Mouse (Mus musculus) E14TG2a.4 (cell line): ENCODE results near the gene Olfr56.

Experiments used
- H3K27me3 ChIP-seq: 2 replicates; pipeline ENCODE4 v1.6.1; 2014; ENCODE audit warnings: low read length, control low read depth; ENCODE audit not compliant: insufficient read depth
- H3K36me3 ChIP-seq: 2 replicates; pipeline ENCODE4 v1.6.1; 2014; ENCODE audit warnings: low read length, control low read depth; ENCODE audit not compliant: insufficient read depth
- H3K4me1 ChIP-seq: replicated peaks from 2 replicates; pipeline ENCODE4 v1.6.1; 2014; ENCODE audit warnings: low read depth, low read length, control low read depth
- H3K4me3 ChIP-seq: replicated peaks from 2 replicates; pipeline ENCODE4 v1.5.1; 2014; ENCODE audit warnings: mild to moderate bottlenecking, low read length
- H3K9me3 ChIP-seq: 2 replicates; pipeline ENCODE4 v1.6.1; 2014; ENCODE audit warnings: low read length, control low read depth
- CTCF ChIP-seq: conservative IDR thresholded peaks from 2 replicates; pipeline ENCODE4 v1.5.1; 2014; ENCODE audit warnings: low read length
- NANOG ChIP-seq: IDR thresholded peaks from 2 replicates; pipeline ENCODE4 v1.6.1; 2014; ENCODE audit warnings: borderline replicate concordance, low read length, mixed read lengths
- POU5F1 ChIP-seq: IDR thresholded peaks from 2 replicates; pipeline ENCODE4 v1.6.1; 2014; ENCODE audit warnings: low read length, borderline replicate concordance

Gene Olfr56

GRCm38 (mm10) chr11:49105752-49106151 is 127.1 kb downstream of the Olfr56 start:
- Histone ChIP-seq H3K4me1 (peaks cover 24% of the 10 kb centered on the region), H3K9me3 (no peaks in the 10 kb centered on the region), H3K27me3 (no peaks in the 10 kb centered on the region), H3K36me3 (no peaks in the 10 kb centered on the region), H3K4me3 (no peak overlapping the region)
- TF ChIP-seq CTCF = no peak
- TF ChIP-seq NANOG = no peak
- TF ChIP-seq POU5F1 = no peak

GRCm38 (mm10) chr11:49107650-49108537 is 129.2 kb downstream of the Olfr56 start:
- no peak for TF ChIP-seq NANOG
- TF ChIP-seq POU5F1 = no peak
- no peak for TF ChIP-seq CTCF
- H3K36me3 ChIP-seq = no peaks in the 10 kb centered on the region
- H3K27me3 ChIP-seq = no peaks in the 10 kb centered on the region; the same call in 1 of the 2 replicates
- no peaks in the 10 kb centered on the region for H3K9me3 ChIP-seq
- peaks cover 3% of the 10 kb centered on the region for H3K4me1 ChIP-seq
- no peak overlapping the region for H3K4me3 ChIP-seq

- Histone ChIP-seq H3K4me1 (no peaks in the 10 kb centered on the region), H3K9me3 (no peaks in the 10 kb centered on the region), H3K4me3 (no peak overlapping the region), H3K27me3 (no peaks in the 10 kb centered on the region; the same call in 1 of the 2 replicates), H3K36me3 (no peaks in the 10 kb centered on the region)
- TF ChIP-seq CTCF (peak; percentile 41), NANOG (no peak)
These were observed 130.1 kb downstream of the Olfr56 start for GRCm38 (mm10) chr11:49108833-49109232.

- H3K9me3 ChIP-seq = no peaks in the 10 kb centered on the region
- no peak overlapping the region for H3K4me3 ChIP-seq
- no peaks in the 10 kb centered on the region for H3K4me1 ChIP-seq
- no peak for TF ChIP-seq POU5F1
- TF ChIP-seq NANOG = no peak
- no peak for TF ChIP-seq CTCF
- H3K27me3 ChIP-seq = no peaks in the 10 kb centered on the region; the same call in 1 of the 2 replicates
- no peaks in the 10 kb centered on the region for H3K36me3 ChIP-seq
These were observed 132.3 kb downstream of the Olfr56 start for GRCm38 (mm10) chr11:49111000-49111399.

- TF ChIP-seq POU5F1 (no peak), CTCF (no peak), NANOG (no peak)
- no peaks in the 10 kb centered on the region for H3K9me3 ChIP-seq
- no peaks in the 10 kb centered on the region for H3K36me3 ChIP-seq
- H3K4me1 ChIP-seq = no peaks in the 10 kb centered on the region
- peaks cover 2% of the 10 kb centered on the region; the same call in 1 of the 2 replicates for H3K27me3 ChIP-seq
- no peak overlapping the region for H3K4me3 ChIP-seq
These were observed 134.0 kb downstream of the Olfr56 start for GRCm38 (mm10) chr11:49112624-49113219.

- Histone ChIP-seq H3K4me3 (no peak overlapping the region), H3K36me3 (no peaks in the 10 kb centered on the region), H3K4me1 (no peaks in the 10 kb centered on the region), H3K9me3 (no peaks in the 10 kb centered on the region), H3K27me3 (peaks cover 2% of the 10 kb centered on the region; the same call in 1 of the 2 replicates)
- no peak for TF ChIP-seq NANOG
- TF ChIP-seq CTCF = no peak
- TF ChIP-seq POU5F1 = no peak
These were observed 135.5 kb downstream of the Olfr56 start for GRCm38 (mm10) chr11:49114158-49114557.

GRCm38 (mm10) chr11:49114774-49115173 is 136.1 kb downstream of the Olfr56 start, which contains the start of gene Olfr1396:
TSS of gene Olfr1396 (minus strand) at chr11:49114874.
- peaks cover 2% of the 10 kb centered on the region; the same call in 1 of the 2 replicates for H3K27me3 ChIP-seq
- H3K9me3 ChIP-seq = no peaks in the 10 kb centered on the region
- H3K4me1 ChIP-seq = no peaks in the 10 kb centered on the region
- H3K36me3 ChIP-seq = no peaks in the 10 kb centered on the region
- H3K4me3 ChIP-seq = no peak within 1 kb of the TSS
- TF ChIP-seq CTCF (no peak), NANOG (no peak), POU5F1 (no peak)

GRCm38 (mm10) chr11:49119635-49120034 is 140.9 kb downstream of the Olfr56 start:
- H3K4me3 ChIP-seq = no peak overlapping the region
- 0 out of 2 replicates have a peak, but pooled peaks cover 2% of the 10 kb centered on the region for H3K27me3 ChIP-seq

More at GRCm38 (mm10) chr11:49119635-49120034, 140.9 kb downstream of the Olfr56 start:
- Histone ChIP-seq H3K36me3 (no peaks in the 10 kb centered on the region), H3K4me1 (no peaks in the 10 kb centered on the region), H3K9me3 (no peaks in the 10 kb centered on the region)
- no peak for TF ChIP-seq CTCF
- no peak for TF ChIP-seq NANOG
- no peak for TF ChIP-seq POU5F1
